Mouse (Mus musculus): ENCODE measurements around the gene Tmem201. TPM values are rescaled to one million over a fixed set of nuclear protein-coding genes. Genes with fewer than 3 reads are reported as not detected.

Tmem201 gene
- polyA plus RNA-seq (2014; fragmentation: Nextera tagmentation; extraction: Ambion mirVana): 32.2 and 35.1 TPM in 2 replicates

DNA sequence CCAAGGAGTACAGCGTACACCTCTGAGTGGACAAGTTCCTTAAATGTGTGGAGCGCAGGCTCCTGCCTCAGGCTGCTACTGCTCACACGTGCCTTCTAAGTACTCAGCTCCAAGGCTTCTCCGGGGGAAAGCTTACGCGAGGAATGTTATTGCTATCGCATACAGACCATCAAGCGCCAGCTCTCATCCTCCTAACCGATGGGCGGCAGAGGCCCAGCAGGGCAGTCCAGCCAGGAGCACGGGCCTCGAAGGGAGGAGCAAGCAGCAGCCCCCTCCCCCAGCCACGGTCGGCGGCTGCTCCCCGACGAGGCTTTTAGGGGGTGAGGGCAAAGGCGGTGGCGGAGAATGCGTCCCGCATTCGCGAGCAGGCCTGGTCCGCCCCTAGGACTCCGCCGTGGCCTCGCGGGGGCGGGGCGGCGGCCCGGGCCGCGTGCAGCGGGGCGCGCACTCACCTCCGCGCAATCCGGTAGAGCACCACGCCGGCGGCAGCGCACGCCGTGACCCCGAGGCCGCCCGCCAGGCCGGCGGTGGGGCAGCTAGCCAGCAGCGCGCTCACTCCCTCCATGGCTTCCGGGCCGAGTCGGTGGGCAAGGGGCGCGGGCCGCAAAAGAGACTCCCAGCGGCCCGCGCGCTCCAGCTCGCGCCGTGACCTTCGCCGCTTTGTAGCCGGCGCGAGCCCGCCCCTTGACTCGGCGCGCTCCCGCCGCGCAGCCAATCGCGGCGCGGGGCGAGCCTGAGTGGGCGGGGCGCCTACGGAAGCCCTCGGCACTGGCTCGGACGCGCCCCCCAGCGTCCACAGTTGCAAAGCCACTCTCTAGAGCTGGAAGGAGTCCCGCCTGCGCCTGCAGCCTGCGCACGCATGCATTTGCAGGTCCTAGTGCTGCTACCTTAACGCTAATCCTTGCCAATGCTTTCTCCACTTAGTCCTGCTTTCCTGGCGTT is at the start of gene Tmem201:
Gene Tmem201, minus strand, starts transcription at position 662 of the 942 bp plus-strand sequence.
- H3K4me3 ChIP-seq (ENCODE audit: low read depth, low read length): peak within 1 kb of the TSS; percentile 97
- ATAC-seq (ENCODE audit: low read depth): peak; percentile 90
- H3K9me3 ChIP-seq (ENCODE audit: control insufficient read depth, low read length): no peaks in the 10 kb centered on the region
- H3K4me1 ChIP-seq (ENCODE audit: control insufficient read depth, insufficient read depth, low read length): peaks cover 45% of the 10 kb centered on the region
- WGBS: under 1% methylated on average over 66 of the region's 97 CpGs
- peak within 1 kb of the TSS; percentile 80 for H3K27ac ChIP-seq (ENCODE audit: low read depth, low read length)
- H3K27me3 ChIP-seq (ENCODE audit: control insufficient read depth, insufficient read depth, low read length): no peaks in the 10 kb centered on the region
- H3K9ac ChIP-seq (replicated peaks; ENCODE audit: low read depth, low read length): peak within 1 kb of the TSS; percentile 88
- peak within 1 kb of the TSS; percentile 97 for H3K4me2 ChIP-seq (ENCODE audit: low read depth, low read length)
- peaks cover 3% of the 10 kb centered on the region; the same call in 1 of the 2 replicates for H3K36me3 ChIP-seq (ENCODE audit: control insufficient read depth, insufficient read depth, low read length)

DNA sequence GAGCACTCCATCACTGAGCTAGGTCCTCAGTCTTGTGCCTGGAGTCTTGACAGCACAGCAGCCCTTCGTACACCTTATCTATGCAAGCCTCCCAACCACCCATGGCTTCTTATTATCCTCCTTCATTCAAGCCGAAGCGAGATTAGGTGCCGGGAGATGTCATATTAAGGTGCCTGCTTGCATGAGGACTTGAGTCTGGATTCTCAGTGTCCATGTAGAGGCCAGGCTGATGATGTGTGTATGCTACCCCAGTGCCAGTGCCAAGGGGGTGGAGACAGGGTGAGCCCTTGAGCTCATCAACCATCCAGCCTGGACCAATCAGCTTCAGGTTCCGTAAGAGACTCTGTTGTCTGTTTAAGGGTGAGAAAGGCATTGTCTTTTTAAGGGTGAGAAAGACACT is 47.1 kb upstream of the Tmem201 start:
- WGBS: 86% methylated on average over 5 of the region's 5 CpGs
- ATAC-seq (ENCODE audit: low read depth): no peak
- H3K4me3 ChIP-seq (ENCODE audit: low read depth, low read length): no peak overlapping the region
- H3K27ac ChIP-seq (ENCODE audit: low read depth, low read length): no peak overlapping the region
- H3K4me2 ChIP-seq (ENCODE audit: low read depth, low read length): no peak overlapping the region
- no peaks in the 10 kb centered on the region for H3K27me3 ChIP-seq (ENCODE audit: control insufficient read depth, insufficient read depth, low read length)
- H3K4me1 ChIP-seq (ENCODE audit: control insufficient read depth, insufficient read depth, low read length): no peaks in the 10 kb centered on the region
- H3K9ac ChIP-seq (replicated peaks; ENCODE audit: low read depth, low read length): no peak overlapping the region
- no peaks in the 10 kb centered on the region for H3K9me3 ChIP-seq (ENCODE audit: control insufficient read depth, low read length)
- no peaks in the 10 kb centered on the region for H3K36me3 ChIP-seq (ENCODE audit: control insufficient read depth, insufficient read depth, low read length)

DNA sequence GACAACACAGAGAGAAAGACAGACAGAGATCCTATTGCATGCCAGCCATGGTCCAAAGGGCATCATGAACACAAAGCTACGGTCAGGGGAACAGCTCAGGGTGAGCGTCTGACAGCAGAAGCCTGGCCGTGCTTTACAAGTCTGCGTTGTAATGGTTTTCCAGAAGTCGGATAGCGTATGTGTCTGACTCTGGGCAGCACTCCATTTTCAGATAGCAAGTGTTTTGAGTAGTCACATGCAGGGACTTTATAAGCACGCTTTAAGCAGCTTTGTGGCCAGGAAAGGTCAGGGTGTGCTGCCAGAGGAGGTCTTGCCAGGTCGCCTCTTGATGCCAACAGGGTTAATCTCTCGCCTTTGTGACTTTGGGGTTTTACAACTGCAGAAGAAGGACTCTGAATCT is 46.5 kb upstream of the Tmem201 start:
- WGBS: 95% methylated on average over 9 of the region's 9 CpGs

DNA sequence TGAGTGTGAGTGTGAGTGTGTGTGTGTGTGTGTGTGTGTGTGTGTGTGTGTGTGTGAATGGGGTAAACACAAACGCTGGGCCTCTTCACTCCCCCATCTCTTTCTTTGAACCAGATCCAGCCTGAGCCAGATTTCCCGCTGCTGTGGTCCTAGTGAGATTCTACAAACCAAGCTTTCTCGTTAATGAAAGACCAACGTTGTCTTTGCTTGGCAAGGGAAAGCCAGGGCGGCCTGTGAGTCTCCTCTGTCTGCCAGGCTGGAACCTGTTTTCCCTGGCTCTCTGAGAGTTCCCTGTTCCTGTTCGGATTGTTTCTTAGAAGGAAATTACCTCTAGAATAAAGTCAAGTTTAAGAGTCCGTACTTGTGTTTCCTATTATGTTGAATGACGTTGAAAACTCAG is 45.1 kb upstream of the Tmem201 start:
- Histone ChIP-seq H3K27ac (ENCODE audit: low read depth, low read length) (no peak overlapping the region), H3K4me3 (ENCODE audit: low read depth, low read length) (no peak overlapping the region), H3K4me1 (ENCODE audit: control insufficient read depth, insufficient read depth, low read length) (no peaks in the 10 kb centered on the region), H3K36me3 (ENCODE audit: control insufficient read depth, insufficient read depth, low read length) (no peaks in the 10 kb centered on the region), H3K4me2 (ENCODE audit: low read depth, low read length) (no peak overlapping the region), H3K9ac (replicated peaks; ENCODE audit: low read depth, low read length) (no peak overlapping the region), H3K9me3 (ENCODE audit: control insufficient read depth, low read length) (no peaks in the 10 kb centered on the region), H3K27me3 (ENCODE audit: control insufficient read depth, insufficient read depth, low read length) (no peaks in the 10 kb centered on the region)
- WGBS: 78% methylated on average over 8 of the region's 8 CpGs
- ATAC-seq (ENCODE audit: low read depth): no peak

More for the DNA sequence above, 46.5 kb upstream of the Tmem201 start:
- Histone ChIP-seq H3K9me3 (ENCODE audit: control insufficient read depth, low read length) (no peaks in the 10 kb centered on the region), H3K9ac (replicated peaks; ENCODE audit: low read depth, low read length) (no peak overlapping the region), H3K4me2 (ENCODE audit: low read depth, low read length) (no peak overlapping the region), H3K27me3 (ENCODE audit: control insufficient read depth, insufficient read depth, low read length) (no peaks in the 10 kb centered on the region), H3K36me3 (ENCODE audit: control insufficient read depth, insufficient read depth, low read length) (no peaks in the 10 kb centered on the region), H3K4me1 (ENCODE audit: control insufficient read depth, insufficient read depth, low read length) (no peaks in the 10 kb centered on the region), H3K27ac (ENCODE audit: low read depth, low read length) (no peak overlapping the region), H3K4me3 (ENCODE audit: low read depth, low read length) (no peak overlapping the region)
- no peak for ATAC-seq (ENCODE audit: low read depth)

DNA sequence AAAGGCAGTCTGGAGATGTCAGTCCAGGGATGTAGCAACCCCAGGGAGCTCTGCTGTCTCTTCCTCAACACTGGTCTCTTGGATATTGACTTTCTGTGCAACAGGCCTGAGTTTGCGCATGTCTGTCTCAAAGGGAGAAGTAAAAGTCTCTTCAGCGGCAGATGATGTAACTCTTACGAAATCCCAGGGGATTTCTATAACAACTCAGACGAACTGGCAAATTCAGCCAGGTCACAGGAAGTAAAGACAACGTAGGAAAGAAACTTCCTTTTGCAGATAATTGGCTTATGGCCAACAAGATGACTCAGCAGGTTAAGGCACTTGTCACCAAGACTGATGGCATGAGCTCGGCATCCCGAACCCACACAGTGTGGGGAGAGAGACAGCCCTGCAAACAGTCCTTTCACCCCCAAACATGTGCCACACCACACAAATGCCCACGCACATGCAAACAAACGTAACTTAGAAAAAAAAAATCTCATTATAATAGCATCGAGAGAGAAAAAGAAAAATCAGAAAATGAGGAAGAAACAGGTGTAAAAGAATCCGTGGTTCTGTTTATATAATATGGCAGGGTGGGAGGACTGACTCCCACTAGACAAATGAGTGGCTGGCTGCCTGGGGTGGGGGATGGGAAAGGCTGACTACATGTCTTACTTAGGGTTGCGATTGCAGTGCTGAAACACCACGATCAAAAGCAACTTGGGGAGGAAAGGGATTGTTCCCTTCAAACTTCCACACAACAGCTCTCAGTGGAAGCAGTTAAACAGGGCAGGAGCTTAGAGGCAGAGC is 42.9 kb upstream of the Tmem201 start:
- Histone ChIP-seq H3K9ac (replicated peaks; ENCODE audit: low read depth, low read length) (no peak overlapping the region), H3K27ac (ENCODE audit: low read depth, low read length) (no peak overlapping the region), H3K4me3 (ENCODE audit: low read depth, low read length) (no peak overlapping the region), H3K4me1 (ENCODE audit: control insufficient read depth, insufficient read depth, low read length) (no peaks in the 10 kb centered on the region), H3K4me2 (ENCODE audit: low read depth, low read length) (no peak overlapping the region), H3K36me3 (ENCODE audit: control insufficient read depth, insufficient read depth, low read length) (no peaks in the 10 kb centered on the region), H3K27me3 (ENCODE audit: control insufficient read depth, insufficient read depth, low read length) (no peaks in the 10 kb centered on the region), H3K9me3 (ENCODE audit: control insufficient read depth, low read length) (no peaks in the 10 kb centered on the region)
- 73% methylated on average over 13 of the region's 13 CpGs for WGBS
- ATAC-seq (ENCODE audit: low read depth): no peak

DNA sequence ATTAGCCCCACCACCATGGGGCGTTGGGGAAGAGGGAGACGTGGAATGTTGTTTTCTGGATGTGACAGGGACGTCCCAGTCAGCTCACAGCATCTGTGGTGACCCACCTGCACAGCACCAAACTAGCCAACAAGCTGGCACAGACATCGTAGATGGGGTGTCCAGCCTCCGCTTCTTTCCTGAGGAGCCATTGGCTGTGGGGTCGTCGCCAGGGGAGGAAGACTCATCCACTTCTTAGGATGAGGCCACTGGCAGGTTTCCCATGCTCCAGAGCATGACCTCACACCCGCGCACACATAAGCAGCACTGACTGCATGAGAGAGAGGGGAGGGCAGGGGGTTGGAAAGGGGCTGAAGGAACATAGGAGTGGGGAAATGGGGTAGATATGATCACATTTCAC is 42.1 kb upstream of the Tmem201 start:
- ATAC-seq (ENCODE audit: low read depth): no peak
- no peaks in the 10 kb centered on the region for H3K9me3 ChIP-seq (ENCODE audit: control insufficient read depth, low read length)
- H3K4me1 ChIP-seq (ENCODE audit: control insufficient read depth, insufficient read depth, low read length): no peaks in the 10 kb centered on the region
- no peak overlapping the region for H3K4me2 ChIP-seq (ENCODE audit: low read depth, low read length)
- H3K27me3 ChIP-seq (ENCODE audit: control insufficient read depth, insufficient read depth, low read length): no peaks in the 10 kb centered on the region
- H3K27ac ChIP-seq (ENCODE audit: low read depth, low read length): no peak overlapping the region
- H3K4me3 ChIP-seq (ENCODE audit: low read depth, low read length): no peak overlapping the region
- 84% methylated on average over 9 of the region's 9 CpGs for WGBS
- H3K9ac ChIP-seq (replicated peaks; ENCODE audit: low read depth, low read length): no peak overlapping the region
- no peaks in the 10 kb centered on the region for H3K36me3 ChIP-seq (ENCODE audit: control insufficient read depth, insufficient read depth, low read length)

DNA sequence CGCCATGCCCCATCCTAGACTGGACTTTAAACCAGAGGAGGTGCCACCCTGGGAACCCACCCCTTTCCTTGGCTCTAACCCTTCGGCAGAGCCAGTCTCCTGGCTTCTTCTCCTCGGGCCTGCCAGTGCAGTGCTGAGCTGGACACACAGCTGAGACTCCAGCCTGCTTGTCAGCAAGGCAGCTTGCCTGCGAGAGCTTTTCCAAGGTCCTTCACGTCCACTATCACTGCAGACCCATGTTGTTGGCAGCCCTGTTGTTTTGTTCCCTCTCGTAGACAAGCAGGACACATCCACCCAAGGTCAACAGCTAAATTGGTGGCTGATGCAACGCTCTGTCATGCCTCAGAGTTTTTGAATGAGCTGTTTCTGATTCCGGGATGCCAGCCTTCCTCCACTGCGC is 39.3 kb upstream of the Tmem201 start:
- no peak overlapping the region for H3K4me3 ChIP-seq (ENCODE audit: low read depth, low read length)
- no peak overlapping the region for H3K27ac ChIP-seq (ENCODE audit: low read depth, low read length)
- H3K4me1 ChIP-seq (ENCODE audit: control insufficient read depth, insufficient read depth, low read length): peaks cover 14% of the 10 kb centered on the region; the same call in 1 of the 2 replicates
- no peak for ATAC-seq (ENCODE audit: low read depth)
- no peak overlapping the region for H3K4me2 ChIP-seq (ENCODE audit: low read depth, low read length)
- H3K36me3 ChIP-seq (ENCODE audit: control insufficient read depth, insufficient read depth, low read length): no peaks in the 10 kb centered on the region
- H3K27me3 ChIP-seq (ENCODE audit: control insufficient read depth, insufficient read depth, low read length): no peaks in the 10 kb centered on the region
- H3K9me3 ChIP-seq (ENCODE audit: control insufficient read depth, low read length): no peaks in the 10 kb centered on the region
- 83% methylated on average over 9 of the region's 9 CpGs for WGBS
- no peak overlapping the region for H3K9ac ChIP-seq (replicated peaks; ENCODE audit: low read depth, low read length)

DNA sequence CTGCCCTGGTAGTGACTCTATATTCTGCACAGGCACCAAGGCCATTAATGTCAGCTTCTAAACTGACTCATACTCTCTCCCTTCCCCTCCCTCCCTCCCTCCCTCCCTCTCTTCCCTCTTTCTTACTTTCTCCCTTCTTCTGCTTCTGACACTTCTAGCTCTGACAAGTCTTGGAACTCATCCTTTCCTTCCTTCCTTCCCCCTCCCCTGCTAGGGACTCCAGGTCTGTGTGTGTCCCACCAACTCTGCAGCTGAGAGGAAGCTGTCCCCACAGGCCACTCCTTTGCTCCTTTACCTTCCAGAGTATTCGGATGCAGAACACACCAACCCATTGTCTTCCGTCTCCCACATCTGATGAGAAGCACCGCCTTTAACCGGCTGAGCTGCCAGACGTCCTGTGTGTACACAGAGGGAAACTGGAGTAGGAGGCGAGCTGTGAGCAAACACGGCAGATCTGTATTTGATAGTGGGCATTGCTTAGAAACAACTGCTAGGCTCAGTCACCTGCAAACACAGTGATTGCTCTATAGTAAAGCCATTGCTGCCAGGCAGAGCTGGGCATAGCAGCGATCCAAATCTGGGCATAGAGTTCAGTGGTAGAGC is 38.0 kb upstream of the Tmem201 start:
- Histone ChIP-seq H3K4me1 (ENCODE audit: control insufficient read depth, insufficient read depth, low read length) (peaks cover 16% of the 10 kb centered on the region; the same call in 1 of the 2 replicates), H3K9ac (replicated peaks; ENCODE audit: low read depth, low read length) (no peak overlapping the region), H3K4me3 (ENCODE audit: low read depth, low read length) (no peak overlapping the region), H3K9me3 (ENCODE audit: control insufficient read depth, low read length) (no peaks in the 10 kb centered on the region), H3K27me3 (ENCODE audit: control insufficient read depth, insufficient read depth, low read length) (no peaks in the 10 kb centered on the region), H3K4me2 (ENCODE audit: low read depth, low read length) (no peak overlapping the region), H3K27ac (ENCODE audit: low read depth, low read length) (no peak overlapping the region), H3K36me3 (ENCODE audit: control insufficient read depth, insufficient read depth, low read length) (no peaks in the 10 kb centered on the region)
- WGBS: 34% methylated on average over 8 of the region's 8 CpGs
- no peak for ATAC-seq (ENCODE audit: low read depth)

All from neural tube, embryonic 14.5 days (tissue).